1 mouse cellular context compared by ENCODE assay signal in genomic region chr17:35919060-35919715, GRCm38 (mm10).
A peak's percentile ranks its signal among the peaks of the same experiment; 100 is the strongest.
TF ChIP-seq lines count a peak whose summit lies in the region.

No protein-coding gene starts in this region.

TF ChIP-seq in myocyte, 11 proteins besides CTCF, POLR2A, EP300 and RAD21 (continued from another document):
- peak in 2 of 3 experiments; percentile 61 to 68 for TF ChIP-seq MYOG (IDR thresholded peaks at IDR 0.05; ENCODE audit: control insufficient read depth in 1 of 3, insufficient read depth in 1 of 3, insufficient read length in 2 of 3, low read depth in 2 of 3)
